Mouse (Mus musculus) midbrain, embryonic 12.5 days (tissue): ENCODE data around the gene Tmem51. TPM values are rescaled to one million over a fixed set of nuclear protein-coding genes. Genes with fewer than 3 reads are reported as not detected.
A peak's percentile ranks its signal among the peaks of the same experiment; 100 is the strongest.

Experiments used
- ATAC-seq: fragments of 200-750 bp; cut with Nextera tagmentation; 2 replicates; pipeline ENCODE4 v1.8.0; 2017; ENCODE audit warnings: low read depth, moderate TSS enrichment, moderate library complexity; ENCODE audit not compliant: low FRiP score
- H3K27ac ChIP-seq: fragments of 300-500 bp; sonication (generic); replicated peaks from 2 replicates; pipeline ENCODE4 v1.5.1; 2016; ENCODE audit warnings: mild to moderate bottlenecking
- H3K27me3 ChIP-seq: fragments of 300-500 bp; sonication (generic); 2 replicates; pipeline ENCODE4 v1.6.1; 2016; ENCODE audit warnings: mild to moderate bottlenecking
- H3K36me3 ChIP-seq: fragments of 300-500 bp; sonication (generic); 2 replicates; pipeline ENCODE4 v1.6.1; 2016
- H3K4me1 ChIP-seq: fragments of 300-500 bp; sonication (generic); 2 replicates; pipeline ENCODE4 v1.6.1; 2016
- H3K4me2 ChIP-seq: fragments of 300-500 bp; sonication (generic); replicated peaks from 2 replicates; pipeline ENCODE4 v1.6.1; 2016; ENCODE audit warnings: mild to moderate bottlenecking, moderate library complexity
- H3K4me3 ChIP-seq: fragments of 300-500 bp; sonication (generic); 2 replicates; pipeline ENCODE4 v1.5.1; 2016; ENCODE audit warnings: mild to moderate bottlenecking
- H3K9ac ChIP-seq: fragments of 300-500 bp; sonication (generic); replicated peaks from 2 replicates; pipeline ENCODE4 v1.6.1; 2016; ENCODE audit warnings: mild to moderate bottlenecking, moderate library complexity
- H3K9me3 ChIP-seq: fragments of 300-500 bp; sonication (generic); 2 replicates; pipeline ENCODE4 v1.6.1; 2016; ENCODE audit warnings: mild to moderate bottlenecking
- WGBS: fragments of 180-500 bp; shearing (Covaris S2); methylation state at CpG from one replicate; pipeline ENCODE4 v1.1.7; 2016; 5-methylcytosine and 5-hydroxymethylcytosine counted together
- polyA plus RNA-seq: library from polyadenylated mRNA; unstranded; fragments of >200 nt; fragmentation: Nextera tagmentation; extraction: Ambion mirVana; gene quantifications from 2 replicates; pipeline ENCODE4 v1.2.1, GENCODE M21; 2016

Tmem51 gene
- polyA plus RNA-seq, result 7.7 and 10.9 TPM in 2 replicates

DNA sequence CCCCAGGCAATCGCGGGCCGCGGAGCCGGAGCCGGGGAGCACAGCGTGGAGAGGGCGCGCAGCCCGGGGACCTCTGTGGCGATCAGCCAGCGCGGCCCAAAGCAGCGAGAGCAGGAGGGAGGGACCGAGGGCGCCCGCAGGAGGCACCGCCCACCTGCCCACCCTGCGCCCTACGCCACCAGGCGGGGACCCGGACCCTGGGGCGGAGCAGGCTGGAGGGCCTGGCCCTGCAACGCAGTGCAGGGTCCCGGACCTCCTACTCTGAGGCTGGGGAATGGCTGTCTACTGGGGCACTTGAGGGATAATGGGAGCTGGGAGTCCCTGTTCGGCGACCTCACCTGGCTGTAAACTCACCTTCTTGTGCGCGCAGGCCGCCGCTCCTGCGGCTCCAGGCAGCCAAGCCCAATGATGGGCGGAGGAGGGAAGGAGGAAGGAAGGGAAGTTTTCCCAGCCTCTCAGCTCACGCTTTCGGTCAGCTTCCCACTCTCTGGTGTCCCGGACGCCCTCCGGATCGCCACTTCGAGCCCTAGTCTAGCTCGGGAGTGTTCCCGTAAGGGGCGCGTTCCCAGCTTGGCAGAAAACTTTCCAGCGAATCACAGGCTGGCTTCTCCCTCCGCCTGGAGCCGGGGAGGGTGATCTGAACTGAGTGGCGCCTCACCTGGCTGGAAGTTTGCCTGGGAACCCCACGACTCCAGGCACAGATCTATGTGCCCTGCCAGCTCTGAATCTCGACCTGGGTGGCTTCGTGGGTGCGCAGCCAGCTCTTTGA lies at the start of gene Tmem51:
TSS of gene Tmem51 (minus strand) at position 174 of the 769 bp plus-strand sequence.
- peak; percentile 80 for ATAC-seq
- Histone ChIP-seq H3K4me2 (peak within 1 kb of the TSS; percentile 98), H3K36me3 (no peaks in the 10 kb centered on the region), H3K27me3 (peaks cover 61% of the 10 kb centered on the region), H3K4me3 (peak within 1 kb of the TSS; percentile 65), H3K4me1 (peaks cover 26% of the 10 kb centered on the region), H3K27ac (no peak within 1 kb of the TSS), H3K9me3 (no peaks in the 10 kb centered on the region), H3K9ac (peak within 1 kb of the TSS; percentile 63)
- WGBS, result under 1% methylated on average over 52 of the region's 52 CpGs

GRCm38 (mm10) chr4:142130162-142130561 lies 46.1 kb upstream of the Tmem51 start:
- H3K9me3 ChIP-seq, result no peaks in the 10 kb centered on the region
- H3K4me1 ChIP-seq, result peaks cover 7% of the 10 kb centered on the region; the same call in 1 of the 2 replicates
- H3K27me3 ChIP-seq, result no peaks in the 10 kb centered on the region
- H3K36me3 ChIP-seq, result no peaks in the 10 kb centered on the region
- no peak overlapping the region for H3K9ac ChIP-seq
- no peak overlapping the region for H3K27ac ChIP-seq
- 68% methylated on average over 5 of the region's 5 CpGs for WGBS
- H3K4me2 ChIP-seq, result no peak overlapping the region
- no peak overlapping the region for H3K4me3 ChIP-seq
- ATAC-seq, result no peak

DNA sequence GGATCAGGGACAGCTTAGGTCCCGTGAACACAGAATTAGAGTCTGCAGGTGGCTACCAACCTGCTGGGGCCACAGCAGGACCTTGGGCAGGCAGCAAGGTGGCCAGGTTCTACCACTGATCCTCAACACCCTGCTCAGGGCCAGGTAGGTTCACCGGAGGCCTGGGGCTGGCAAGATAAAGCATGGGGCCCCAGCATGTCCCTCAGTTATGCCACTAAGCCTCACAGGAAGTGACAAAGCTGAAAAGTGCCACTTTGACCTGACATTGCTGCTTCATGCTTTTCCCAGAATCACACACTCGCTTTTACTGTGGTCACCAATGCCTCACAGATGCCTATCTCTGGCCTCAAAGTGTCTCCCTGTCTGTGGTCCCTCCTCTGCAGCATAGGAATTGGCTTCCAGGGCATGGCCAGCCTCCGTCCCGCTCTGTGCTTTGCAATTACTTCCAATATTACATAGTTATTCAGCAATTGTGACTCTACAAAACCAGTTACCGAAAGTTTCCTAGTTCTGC lies 43.2 kb upstream of the Tmem51 start:
- Histone ChIP-seq H3K27me3 (no peaks in the 10 kb centered on the region; the same call in 1 of the 2 replicates), H3K4me3 (no peak overlapping the region), H3K9me3 (no peaks in the 10 kb centered on the region), H3K4me2 (no peak overlapping the region), H3K36me3 (no peaks in the 10 kb centered on the region), H3K27ac (no peak overlapping the region), H3K9ac (no peak overlapping the region), H3K4me1 (peaks cover 7% of the 10 kb centered on the region; the same call in 1 of the 2 replicates)
- no peak for ATAC-seq
- 88% methylated on average over 6 of the region's 6 CpGs for WGBS

DNA sequence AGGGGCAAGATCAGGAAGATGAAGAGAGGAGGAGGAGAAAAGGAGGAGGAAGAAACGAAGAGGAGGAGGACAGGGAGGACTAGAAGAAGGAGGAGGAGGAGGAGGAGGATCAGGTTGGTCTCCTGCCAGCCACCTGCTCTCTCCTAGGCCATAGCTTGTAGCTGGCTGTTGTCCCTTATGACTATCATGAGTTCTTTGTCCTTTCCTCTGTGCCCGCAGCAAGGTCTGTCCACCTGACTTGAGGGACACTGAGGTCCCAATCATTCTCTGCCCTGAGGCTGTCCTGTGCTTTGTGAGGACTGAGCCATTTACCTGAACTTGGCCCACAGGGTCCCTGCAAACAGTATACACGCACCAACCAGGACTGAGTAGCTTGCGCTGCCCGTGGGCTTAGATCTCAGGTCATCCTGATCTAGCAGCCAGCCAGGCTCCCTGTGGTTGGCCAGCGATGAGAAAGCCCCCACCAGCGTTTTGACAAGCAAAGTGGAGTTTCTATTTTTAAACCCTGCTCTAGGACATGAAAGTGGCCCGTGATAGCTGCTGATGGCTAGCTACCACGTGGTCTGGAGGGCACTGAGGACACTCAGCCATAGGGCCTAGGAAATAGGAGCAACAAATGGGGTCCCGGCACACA lies 42.7 kb upstream of the Tmem51 start:
- 81% methylated on average over 10 of the region's 10 CpGs for WGBS
- no peak for ATAC-seq
- H3K27me3 ChIP-seq, result no peaks in the 10 kb centered on the region; the same call in 1 of the 2 replicates

DNA sequence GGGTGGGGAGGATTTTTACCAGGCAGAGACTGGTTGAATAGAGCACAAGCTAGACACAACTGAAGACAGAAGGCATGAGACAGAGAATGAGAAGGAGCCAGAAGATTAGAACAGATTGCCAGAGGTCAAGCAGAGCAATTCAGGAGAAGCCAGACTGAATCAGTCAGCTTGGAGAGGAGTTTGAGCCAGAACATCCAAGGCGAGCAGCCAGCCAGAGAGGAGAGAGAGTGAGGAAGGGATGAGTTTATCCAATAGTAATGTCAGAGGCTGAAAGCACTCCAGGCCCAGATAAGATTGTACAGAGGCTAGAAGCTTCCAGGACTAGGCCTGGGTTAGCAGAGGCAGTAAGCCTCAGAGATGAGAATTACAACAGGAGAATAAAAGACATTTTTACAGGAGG lies 37.1 kb upstream of the Tmem51 start:
- no peak overlapping the region for H3K4me3 ChIP-seq
- H3K9me3 ChIP-seq, result no peaks in the 10 kb centered on the region
- no peak for ATAC-seq
- H3K27ac ChIP-seq, result no peak overlapping the region
- H3K4me2 ChIP-seq, result no peak overlapping the region
- peaks cover 6% of the 10 kb centered on the region; the same call in 1 of the 2 replicates for H3K27me3 ChIP-seq
- 30% methylated on average over 1 of the region's 1 CpGs for WGBS
- H3K36me3 ChIP-seq, result no peaks in the 10 kb centered on the region
- H3K4me1 ChIP-seq, result 0 out of 2 replicates have a peak, but pooled peaks cover 7% of the 10 kb centered on the region
- no peak overlapping the region for H3K9ac ChIP-seq

More for the DNA sequence above, 42.7 kb upstream of the Tmem51 start:
- Histone ChIP-seq H3K4me2 (no peak overlapping the region), H3K4me1 (peaks cover 7% of the 10 kb centered on the region; the same call in 1 of the 2 replicates), H3K9me3 (no peaks in the 10 kb centered on the region), H3K9ac (no peak overlapping the region), H3K36me3 (no peaks in the 10 kb centered on the region), H3K27ac (no peak overlapping the region), H3K4me3 (no peak overlapping the region)

DNA sequence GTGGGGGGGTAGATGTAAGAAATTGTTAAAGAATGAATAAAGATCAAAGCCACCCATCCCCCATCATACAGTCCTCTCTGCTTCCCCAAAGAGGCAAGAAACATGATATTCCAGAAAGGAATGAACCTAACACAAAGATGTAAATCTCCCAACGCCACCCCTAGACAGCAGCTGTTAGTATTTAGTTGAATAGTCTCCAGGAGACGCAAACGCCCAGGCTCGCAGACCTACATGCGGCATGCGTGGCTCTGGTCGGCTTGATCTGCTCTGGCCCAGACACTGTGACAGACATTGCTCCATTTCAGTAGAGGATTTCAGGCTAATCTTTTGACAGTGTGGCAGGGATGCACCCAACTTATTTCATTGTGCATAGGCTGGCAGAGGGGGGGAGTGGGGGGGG lies 34.4 kb upstream of the Tmem51 start:
- 0 out of 2 replicates have a peak, but pooled peaks cover 7% of the 10 kb centered on the region for H3K4me1 ChIP-seq
- no peaks in the 10 kb centered on the region for H3K36me3 ChIP-seq
- WGBS, result 42% methylated on average over 7 of the region's 7 CpGs
- no peaks in the 10 kb centered on the region for H3K9me3 ChIP-seq
- no peak overlapping the region for H3K4me2 ChIP-seq
- ATAC-seq, result peak; percentile 51; the same call in 1 of the 2 replicates
- no peak overlapping the region; the same call in 1 of the 2 replicates for H3K27ac ChIP-seq
- H3K9ac ChIP-seq, result no peak overlapping the region
- peaks cover 6% of the 10 kb centered on the region for H3K27me3 ChIP-seq
- H3K4me3 ChIP-seq, result no peak overlapping the region

GRCm38 (mm10) chr4:142117993-142118392 lies 33.9 kb upstream of the Tmem51 start:
- Histone ChIP-seq H3K9me3 (no peaks in the 10 kb centered on the region), H3K4me1 (0 out of 2 replicates have a peak, but pooled peaks cover 7% of the 10 kb centered on the region), H3K36me3 (no peaks in the 10 kb centered on the region), H3K27ac (no peak overlapping the region), H3K9ac (no peak overlapping the region), H3K4me2 (no peak overlapping the region), H3K27me3 (peaks cover 6% of the 10 kb centered on the region; the same call in 1 of the 2 replicates), H3K4me3 (no peak overlapping the region)
- WGBS, result 88% methylated on average over 12 of the region's 12 CpGs
- ATAC-seq, result no peak

- Histone ChIP-seq H3K9ac (no peak overlapping the region), H3K27ac (no peak overlapping the region), H3K4me2 (no peak overlapping the region), H3K4me1 (0 out of 2 replicates have a peak, but pooled peaks cover 4% of the 10 kb centered on the region), H3K27me3 (peaks cover 6% of the 10 kb centered on the region; the same call in 1 of the 2 replicates), H3K36me3 (no peaks in the 10 kb centered on the region), H3K4me3 (no peak overlapping the region), H3K9me3 (0 out of 2 replicates have a peak, but pooled peaks cover 6% of the 10 kb centered on the region)
- 37% methylated on average over 8 of the region's 8 CpGs for WGBS
- peak; percentile 52; the same call in 1 of the 2 replicates for ATAC-seq
These were observed 29.2 kb upstream of the Tmem51 start for GRCm38 (mm10) chr4:142113306-142113705.

- no peaks in the 10 kb centered on the region for H3K4me1 ChIP-seq
- H3K9ac ChIP-seq, result no peak overlapping the region
- H3K36me3 ChIP-seq, result peaks cover 11% of the 10 kb centered on the region; the same call in 1 of the 2 replicates
- no peak overlapping the region for H3K4me2 ChIP-seq
- H3K27me3 ChIP-seq, result 0 out of 2 replicates have a peak, but pooled peaks cover 3% of the 10 kb centered on the region
- WGBS, result 56% methylated on average over 12 of the region's 12 CpGs
- no peak overlapping the region for H3K4me3 ChIP-seq
- no peak overlapping the region for H3K27ac ChIP-seq
- H3K9me3 ChIP-seq, result no peaks in the 10 kb centered on the region
- ATAC-seq, result no peak
These were observed 19.1 kb upstream of the Tmem51 start for GRCm38 (mm10) chr4:142103081-142103671.

- no peak overlapping the region for H3K27ac ChIP-seq
- no peak overlapping the region for H3K4me3 ChIP-seq
- WGBS, result 21% methylated on average over 8 of the region's 8 CpGs
- no peaks in the 10 kb centered on the region for H3K27me3 ChIP-seq
- H3K36me3 ChIP-seq, result no peaks in the 10 kb centered on the region
- ATAC-seq, result no peak
- H3K4me2 ChIP-seq, result no peak overlapping the region
- no peak overlapping the region for H3K9ac ChIP-seq
- no peaks in the 10 kb centered on the region for H3K9me3 ChIP-seq
- H3K4me1 ChIP-seq, result peaks cover 3% of the 10 kb centered on the region
These were observed 14.2 kb upstream of the Tmem51 start for GRCm38 (mm10) chr4:142098303-142098702.

- Histone ChIP-seq H3K36me3 (no peaks in the 10 kb centered on the region), H3K4me2 (no peak overlapping the region), H3K4me3 (no peak overlapping the region), H3K4me1 (peaks cover 3% of the 10 kb centered on the region), H3K9me3 (no peaks in the 10 kb centered on the region), H3K27me3 (no peaks in the 10 kb centered on the region), H3K27ac (no peak overlapping the region), H3K9ac (no peak overlapping the region)
- ATAC-seq, result no peak
- WGBS, result 43% methylated on average over 5 of the region's 5 CpGs
These were observed 13.8 kb upstream of the Tmem51 start for GRCm38 (mm10) chr4:142097871-142098270.
